8 mouse cellular contexts compared by ENCODE assay signal in genomic region chr4:40142743-40143532, GRCm38 (mm10). TPM values are rescaled to one million over a fixed set of nuclear protein-coding genes. Genes with fewer than 3 reads are reported as not detected.
DNase-seq lines count a peak whose midpoint lies in the region; ATAC-seq lines count a peak whose summit lies in the region.

Gene Aco1, plus strand, starts transcription at chr4:40143081.

- H3K27ac ChIP-seq in heart, embryonic 14.5 days (replicated peaks in 1 of 2; ENCODE audit: control insufficient read depth in 1 of 2, insufficient read depth in 1 of 2, low read depth in 2 of 2, low read length in 2 of 2), result peak within 1 kb of the TSS; percentile 89 to 91
- H3K27ac ChIP-seq in liver, embryonic 13.5 days, result peak within 1 kb of the TSS; percentile 82
- peak within 1 kb of the TSS; percentile 99 for H3K27ac ChIP-seq in stomach, embryonic 16.5 days (ENCODE audit: low read length)

- DNase-seq in c-Kit-negative CD71-positive TER-119-positive erythroid progenitor cells, embryonic 14.5 days (ENCODE audit: low read depth, low spot score), result peak; percentile 82
- peak; percentile 98 for DNase-seq in fibroblast of lung, adult 2 months (ENCODE audit: low read depth)
- DNase-seq in kidney, postnatal 14 days, result peak; percentile 98
- DNase-seq in liver, embryonic 13.5 days, result peak; percentile 91
- peak; percentile 95 for DNase-seq in neural tube, embryonic 10.5 days (ENCODE audit: extremely low spot score, low spot score)

- peak; percentile 89 for ATAC-seq in CD4-positive, CD25-positive, alpha-beta regulatory T cell, adult 4 months
- ATAC-seq in heart, embryonic 14.5 days (ENCODE audit: insufficient number of reproducible peaks, insufficient read depth, low FRiP score, low read depth), result peak; percentile 96
- peak; percentile 92 for ATAC-seq in liver, embryonic 13.5 days (ENCODE audit: low read depth)
- peak; percentile 97 for ATAC-seq in stomach, embryonic 16.5 days (ENCODE audit: insufficient read depth, low FRiP score)

- H3K9ac ChIP-seq in heart, embryonic 14.5 days (ENCODE audit: low read length), result peak within 1 kb of the TSS; percentile 82
- peak within 1 kb of the TSS; percentile 79 for H3K9ac ChIP-seq in liver, embryonic 13.5 days
- H3K9ac ChIP-seq in stomach, embryonic 16.5 days (ENCODE audit: low read length), result peak within 1 kb of the TSS; percentile 90

- no peaks in the 10 kb centered on the region for H3K9me3 ChIP-seq in heart, embryonic 14.5 days (ENCODE audit: control insufficient read depth, low read length)
- H3K9me3 ChIP-seq in liver, embryonic 13.5 days (replicated peaks), result no peaks in the 10 kb centered on the region
- no peaks in the 10 kb centered on the region for H3K9me3 ChIP-seq in stomach, embryonic 16.5 days (replicated peaks; ENCODE audit: control insufficient read depth, low read length)

- no peaks in the 10 kb centered on the region for H3K27me3 ChIP-seq in heart, embryonic 14.5 days (ENCODE audit: control insufficient read depth, insufficient read depth, low read length)
- no peaks in the 10 kb centered on the region for H3K27me3 ChIP-seq in liver, embryonic 13.5 days
- no peaks in the 10 kb centered on the region for H3K27me3 ChIP-seq in stomach, embryonic 16.5 days (ENCODE audit: control insufficient read depth, insufficient read depth, low read length)

- H3K36me3 ChIP-seq in heart, embryonic 14.5 days (ENCODE audit: control insufficient read depth, insufficient read depth, low read length), result no peaks in the 10 kb centered on the region
- no peaks in the 10 kb centered on the region for H3K36me3 ChIP-seq in liver, embryonic 13.5 days
- no peaks in the 10 kb centered on the region for H3K36me3 ChIP-seq in stomach, embryonic 16.5 days (ENCODE audit: control insufficient read depth, insufficient read depth, low read length)

- H3K4me3 ChIP-seq in heart, embryonic 14.5 days (ENCODE audit: control insufficient read depth in 1 of 2, insufficient read depth in 1 of 2, low read depth in 1 of 2, low read length in 2 of 2), result peak within 1 kb of the TSS; percentile 59 to 73
- H3K4me3 ChIP-seq in liver, embryonic 13.5 days (replicated peaks), result peak within 1 kb of the TSS; percentile 72
- peak within 1 kb of the TSS; percentile 81 for H3K4me3 ChIP-seq in stomach, embryonic 16.5 days (replicated peaks; ENCODE audit: low read length)

- under 1% methylated on average over 37 of the region's 46 CpGs for WGBS in heart, embryonic 14.5 days
- WGBS in liver, embryonic 13.5 days (ENCODE audit: insufficient replicate concordance), result under 1% methylated on average over 46 of the region's 46 CpGs
- WGBS in stomach, embryonic 16.5 days, result under 1% methylated on average over 46 of the region's 46 CpGs

- H3K4me1 ChIP-seq in heart, embryonic 14.5 days (ENCODE audit: control insufficient read depth in 2 of 2, insufficient read depth in 2 of 2, low read length in 2 of 2), result peaks cover 2 to 19% of the 10 kb centered on the region in 2 experiments; a peak in 3 of 4 replicates
- H3K4me1 ChIP-seq in liver, embryonic 13.5 days (replicated peaks), result peaks cover 48% of the 10 kb centered on the region
- peaks cover 19% of the 10 kb centered on the region for H3K4me1 ChIP-seq in stomach, embryonic 16.5 days (ENCODE audit: control insufficient read depth, insufficient read depth, low read length)

- H3K4me2 ChIP-seq in heart, embryonic 14.5 days (ENCODE audit: low read length), result peak within 1 kb of the TSS; percentile 73
- H3K4me2 ChIP-seq in liver, embryonic 13.5 days, result peak within 1 kb of the TSS; percentile 83
- peak within 1 kb of the TSS; percentile 79 for H3K4me2 ChIP-seq in stomach, embryonic 16.5 days (ENCODE audit: low read depth, low read length)

RNA-seq across cellular contexts. Expression of gene Aco1, which starts in this region (rescaled TPM):
- 10 to 100 TPM; 18.8 to 30.0 TPM for polyA plus RNA-seq in CD4-positive, CD25-positive, alpha-beta regulatory T cell, adult 4 months (2017; shearing (Covaris generic))
- polyA plus RNA-seq in heart, embryonic 14.5 days (2014; fragmentation: Nextera tagmentation; extraction: Ambion mirVana), result 28.8 and 33.6 TPM in 2 replicates
- 20.9 and 24.9 TPM in 2 replicates for polyA plus RNA-seq in liver, embryonic 13.5 days (2015; fragmentation: Nextera tagmentation; extraction: Ambion mirVana)
- polyA plus RNA-seq in stomach, embryonic 16.5 days (2015; fragmentation: Nextera tagmentation; extraction: Ambion mirVana), result 66.3 and 72.0 TPM in 2 replicates

Comparison
In these comparisons a context has a peak if more than half of its experiments do, and no peak if none do; other contexts are left out.
1. Peak in every context shown above with its lines: DNase-seq, ATAC-seq, H3K4me3 ChIP-seq and H3K27ac ChIP-seq.